Mouse (Mus musculus) heart, adult 9 months (tissue): Measurements from ENCODE around the gene Gm10320.
A peak's percentile ranks its signal among the peaks of the same experiment; 100 is the strongest.

ENCODE experiments used
- DNase-seq, 2 experiments: peaks; one replicate each; pipeline ENCODE4 v3.0.0; 2022; ENCODE audit warnings: low spot score in 2 of 2

The Gm10320 gene

GRCm38 (mm10) chr13:98491909-98492308 is at the start of gene Gm10320:
Gm10320 (minus strand) TSS chr13:98492001.
- DNase-seq = no peak

- no peak for DNase-seq
These were observed 49.8 kb upstream of the Gm10320 start for GRCm38 (mm10) chr13:98541601-98542000.

GRCm38 (mm10) chr13:98540206-98540605 is 48.4 kb upstream of the Gm10320 start:
- DNase-seq = no peak

- no peak for DNase-seq
These were observed 47.5 kb upstream of the Gm10320 start for GRCm38 (mm10) chr13:98539311-98539710.

GRCm38 (mm10) chr13:98538587-98538986 is 46.8 kb upstream of the Gm10320 start:
- no peak for DNase-seq

- DNase-seq = no peak
These were observed 43.1 kb upstream of the Gm10320 start for GRCm38 (mm10) chr13:98534913-98535262.

- DNase-seq = peak; percentile 7 to 11
These were observed 42.5 kb upstream of the Gm10320 start for GRCm38 (mm10) chr13:98534190-98534912.

- DNase-seq = no peak
These were observed 41.6 kb upstream of the Gm10320 start for GRCm38 (mm10) chr13:98533415-98533814.

- no peak for DNase-seq
These were observed 41.0 kb upstream of the Gm10320 start for GRCm38 (mm10) chr13:98532699-98533375.

- no peak for DNase-seq
These were observed 40.2 kb upstream of the Gm10320 start for GRCm38 (mm10) chr13:98531976-98532375.

GRCm38 (mm10) chr13:98531306-98531705 is 39.5 kb upstream of the Gm10320 start:
- DNase-seq = no peak

- DNase-seq = no peak
These were observed 32.0 kb upstream of the Gm10320 start for GRCm38 (mm10) chr13:98523719-98524316.

GRCm38 (mm10) chr13:98518341-98518740 is 26.5 kb upstream of the Gm10320 start:
- no peak for DNase-seq

GRCm38 (mm10) chr13:98517666-98518065 is 25.9 kb upstream of the Gm10320 start:
- DNase-seq = no peak

- DNase-seq = no peak
These were observed 25.2 kb upstream of the Gm10320 start for GRCm38 (mm10) chr13:98516985-98517384.

- DNase-seq = no peak
These were observed 20.3 kb upstream of the Gm10320 start for GRCm38 (mm10) chr13:98512066-98512465.

GRCm38 (mm10) chr13:98507656-98508055 is 15.9 kb upstream of the Gm10320 start:
- no peak for DNase-seq

GRCm38 (mm10) chr13:98506496-98506895 is 14.7 kb upstream of the Gm10320 start:
- DNase-seq = no peak

- no peak for DNase-seq
These were observed 14.2 kb upstream of the Gm10320 start for GRCm38 (mm10) chr13:98505989-98506388.

- DNase-seq = no peak
These were observed 13.7 kb upstream of the Gm10320 start for GRCm38 (mm10) chr13:98505489-98505857.

GRCm38 (mm10) chr13:98504661-98505488 is 13.1 kb upstream of the Gm10320 start:
- DNase-seq = no peak

- DNase-seq = no peak
These were observed 12.4 kb upstream of the Gm10320 start for GRCm38 (mm10) chr13:98504181-98504660.
